Mouse (Mus musculus) ES-Bruce4 (cell line): Measurements from ENCODE around the gene Plcb1. TPM values are rescaled to one million over a fixed set of nuclear protein-coding genes. Genes with fewer than 3 reads are reported as not detected.

Experiments
- H3K27ac ChIP-seq: 2 replicates; pipeline ENCODE4 v1.5.1; 2012; ENCODE audit warnings: low read length, inconsistent platforms; ENCODE audit not compliant: insufficient read depth
- H3K27me3 ChIP-seq: 2 replicates; pipeline ENCODE4 v1.6.1; 2012; ENCODE audit warnings: mild to moderate bottlenecking, low read length, inconsistent platforms; ENCODE audit not compliant: control insufficient read depth, poor library complexity, insufficient read depth, severe bottlenecking
- H3K36me3 ChIP-seq: 2 replicates; pipeline ENCODE4 v1.6.1; 2012; ENCODE audit warnings: inconsistent platforms, mild to moderate bottlenecking, low read length, moderate library complexity; ENCODE audit not compliant: control insufficient read depth, poor library complexity, insufficient read depth, severe bottlenecking
- H3K4me1 ChIP-seq: one replicate; pipeline ENCODE4 v1.8.1; 2011; ENCODE audit warnings: low read length; ENCODE audit not compliant: control insufficient read depth, insufficient read depth
- H3K4me3 ChIP-seq: 2 replicates; pipeline ENCODE4 v1.5.1; 2011; ENCODE audit warnings: low read depth, mild to moderate bottlenecking, low read length
- H3K9ac ChIP-seq: 2 replicates; pipeline ENCODE4 v1.6.1; 2012; ENCODE audit warnings: low read depth, mild to moderate bottlenecking, inconsistent platforms; ENCODE audit not compliant: poor library complexity, severe bottlenecking
- H3K9me3 ChIP-seq: replicated peaks from 2 replicates; pipeline ENCODE4 v1.6.1; 2012; ENCODE audit warnings: mild to moderate bottlenecking, low read length, inconsistent platforms; ENCODE audit not compliant: control insufficient read depth, poor library complexity, insufficient read depth, severe bottlenecking
- CTCF ChIP-seq: IDR thresholded peaks from one replicate; pipeline ENCODE4 v1.8.1; 2011; ENCODE audit warnings: low read depth, low read length
- EP300 ChIP-seq: IDR thresholded peaks from 2 replicates; pipeline ENCODE4 v1.6.1; 2011; ENCODE audit warnings: low read depth, low read length; ENCODE audit not compliant: insufficient read depth
- POLR2A ChIP-seq: IDR thresholded peaks from one replicate; pipeline ENCODE4 v1.8.1; 2011; ENCODE audit warnings: low read length; ENCODE audit not compliant: insufficient read depth
- polyA plus RNA-seq: library from polyadenylated mRNA; stranded (reverse); fragments of >200 nt; gene quantifications from 2 replicates; pipeline ENCODE4 v1.2.4, GENCODE M21; 2011; ENCODE audit warnings: low read depth; ENCODE audit not compliant: missing spikeins, insufficient read depth, insufficient read length

The Plcb1 gene
- polyA plus RNA-seq, 1 experiment, result 0.19 TPM

DNA sequence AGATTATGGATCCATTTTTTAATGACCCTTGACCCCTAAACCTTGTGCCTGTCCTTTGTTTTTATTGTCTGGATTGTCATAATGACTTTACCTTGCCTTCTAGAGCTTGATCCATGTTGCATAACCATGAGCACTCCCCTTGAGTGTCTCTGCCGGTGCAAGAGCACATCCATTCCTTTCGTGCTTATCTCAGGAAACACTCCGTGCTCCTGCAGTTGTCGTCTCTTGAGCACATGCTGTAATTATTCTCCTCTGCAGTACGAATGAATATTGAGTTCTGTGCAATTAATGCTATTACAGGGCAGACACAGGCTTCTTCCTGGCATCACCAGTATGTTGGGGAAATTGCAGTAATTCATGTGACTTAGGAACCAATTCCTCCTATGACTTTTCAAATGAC lies 166.2 kb downstream of the Plcb1 start:
- no peaks in the 10 kb centered on the region for H3K27me3 ChIP-seq

GRCm38 (mm10) chr2:134956436-134956835 lies 170.6 kb downstream of the Plcb1 start:
- Histone ChIP-seq H3K4me1 (no peaks in the 10 kb centered on the region), H3K27ac (no peak overlapping the region), H3K4me3 (no peak overlapping the region), H3K9me3 (no peaks in the 10 kb centered on the region), H3K36me3 (no peaks in the 10 kb centered on the region), H3K9ac (no peak overlapping the region), H3K27me3 (no peaks in the 10 kb centered on the region)
- TF ChIP-seq EP300 (no peak), POLR2A (no peak), CTCF (no peak)

More for the DNA sequence above, 166.2 kb downstream of the Plcb1 start:
- no peak overlapping the region for H3K9ac ChIP-seq
- H3K4me1 ChIP-seq, result no peaks in the 10 kb centered on the region
- H3K27ac ChIP-seq, result no peak overlapping the region
- no peaks in the 10 kb centered on the region for H3K9me3 ChIP-seq
- H3K36me3 ChIP-seq, result no peaks in the 10 kb centered on the region
- H3K4me3 ChIP-seq, result no peak overlapping the region
- TF ChIP-seq POLR2A (no peak), EP300 (no peak), CTCF (no peak)

GRCm38 (mm10) chr2:134966131-134966530 lies 180.3 kb downstream of the Plcb1 start:
- H3K9ac ChIP-seq, result no peak overlapping the region
- no peaks in the 10 kb centered on the region for H3K9me3 ChIP-seq
- H3K4me3 ChIP-seq, result no peak overlapping the region
- no peak overlapping the region for H3K27ac ChIP-seq
- H3K27me3 ChIP-seq, result no peaks in the 10 kb centered on the region; the same call in 1 of the 2 replicates
- H3K4me1 ChIP-seq, result no peaks in the 10 kb centered on the region
- TF ChIP-seq CTCF, result no peak
- no peak for TF ChIP-seq POLR2A
- TF ChIP-seq EP300, result no peak
- H3K36me3 ChIP-seq, result no peaks in the 10 kb centered on the region

DNA sequence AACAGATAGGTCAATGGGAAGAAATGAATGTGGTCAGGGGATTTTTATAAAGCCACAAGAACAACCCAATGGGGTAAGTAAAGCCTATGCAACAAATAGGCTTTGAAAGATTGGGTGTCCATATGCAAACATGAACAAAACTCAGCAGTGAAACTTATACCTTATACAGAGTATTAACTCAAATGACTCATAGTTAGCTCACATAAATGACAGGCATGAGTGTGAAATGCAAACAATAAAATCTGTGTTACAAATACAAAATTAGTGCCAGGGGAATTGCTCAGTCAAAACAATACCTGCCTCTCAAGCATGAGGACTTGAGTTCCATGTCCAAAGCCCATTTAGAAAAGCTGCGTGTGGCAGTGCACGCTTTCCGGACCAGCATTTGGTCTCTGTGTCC lies 182.5 kb downstream of the Plcb1 start:
- TF ChIP-seq CTCF, result no peak
- no peak for TF ChIP-seq EP300
- TF ChIP-seq POLR2A, result no peak
- no peaks in the 10 kb centered on the region for H3K27me3 ChIP-seq
- H3K9ac ChIP-seq, result no peak overlapping the region
- H3K27ac ChIP-seq, result no peak overlapping the region
- H3K9me3 ChIP-seq, result no peaks in the 10 kb centered on the region
- no peaks in the 10 kb centered on the region for H3K4me1 ChIP-seq
- H3K36me3 ChIP-seq, result no peaks in the 10 kb centered on the region
- H3K4me3 ChIP-seq, result no peak overlapping the region

DNA sequence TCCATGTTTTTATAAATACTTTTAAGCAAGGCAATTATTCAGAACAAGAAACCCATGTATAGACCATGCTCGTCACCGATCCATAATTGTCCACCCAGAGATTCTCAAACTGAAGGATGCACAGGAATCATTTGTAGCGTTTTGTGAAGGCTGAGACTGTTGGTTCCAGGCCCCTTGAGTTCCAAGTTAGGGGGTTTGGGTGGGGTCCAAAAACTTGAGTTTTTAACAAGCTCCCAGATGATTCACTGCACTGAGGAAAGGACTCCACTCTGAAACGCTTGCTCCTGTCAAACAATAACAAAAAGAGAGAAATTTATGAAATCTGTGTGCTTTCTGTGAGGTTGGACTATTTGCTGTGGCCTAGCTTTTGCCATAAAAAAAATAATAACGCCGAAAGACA lies 186.5 kb downstream of the Plcb1 start:
- no peak overlapping the region for H3K27ac ChIP-seq
- H3K9me3 ChIP-seq, result no peaks in the 10 kb centered on the region
- H3K9ac ChIP-seq, result no peak overlapping the region
- H3K27me3 ChIP-seq, result no peaks in the 10 kb centered on the region
- H3K4me1 ChIP-seq, result no peaks in the 10 kb centered on the region
- no peak overlapping the region for H3K4me3 ChIP-seq
- no peak for TF ChIP-seq POLR2A
- no peak for TF ChIP-seq CTCF
- no peak for TF ChIP-seq EP300
- no peaks in the 10 kb centered on the region for H3K36me3 ChIP-seq

- Histone ChIP-seq H3K36me3 (no peaks in the 10 kb centered on the region), H3K4me3 (no peak overlapping the region), H3K9me3 (no peaks in the 10 kb centered on the region), H3K27me3 (no peaks in the 10 kb centered on the region), H3K4me1 (no peaks in the 10 kb centered on the region), H3K27ac (no peak overlapping the region), H3K9ac (no peak overlapping the region)
- TF ChIP-seq POLR2A, result no peak
- no peak for TF ChIP-seq CTCF
- TF ChIP-seq EP300, result no peak
Observed at GRCm38 (mm10) chr2:134974711-134975110, 188.8 kb downstream of the Plcb1 start.
